Mouse (Mus musculus): Measurements from ENCODE around the gene Rps7. TPM values are rescaled to one million over a fixed set of nuclear protein-coding genes. Genes with fewer than 3 reads are reported as not detected.

The Rps7 gene
- total RNA-seq, 2 experiments from 2014 or later = 246 to 270 TPM

- intact Hi-C loops (cut with DNase I) = loop anchor here (1.0 to 5.0 kb wide), 3 partner anchors 13 to 114 kb away; partner anchors contain the start of genes Rnaseh1 and Trappc12
- DNase-seq (ENCODE audit: extremely low spot score in 1 of 2, low spot score in 2 of 2) = no peak
- no peak for TF ChIP-seq CTCF (IDR thresholded peaks at IDR 0.05)
- H3K27ac ChIP-seq = no peak overlapping the region
- H3K4me3 ChIP-seq = no peak overlapping the region; the same call in 1 of the 2 replicates
Observed at GRCm38 (mm10) chr12:28636543-28636942, 790 bp upstream of the Rps7 start.

GRCm38 (mm10) chr12:28635058-28635534 is 657 bp downstream of the Rps7 start:
- intact Hi-C loops (cut with DNase I) = loop anchor here (5.0 kb wide), 1 partner anchor 43 kb away; no protein-coding TSS in a partner anchor
- H3K27ac ChIP-seq = peak overlapping the region; percentile 90
- no peak for TF ChIP-seq CTCF (IDR thresholded peaks at IDR 0.05)
- no peak for DNase-seq (ENCODE audit: extremely low spot score in 1 of 2, low spot score in 2 of 2)
- H3K4me3 ChIP-seq = peak overlapping the region; percentile 79

GRCm38 (mm10) chr12:28628436-28628835 is 7.3 kb downstream of the Rps7 start:
- intact Hi-C loops (cut with DNase I) = no loop called here
- H3K4me3 ChIP-seq = no peak overlapping the region
- TF ChIP-seq CTCF (IDR thresholded peaks at IDR 0.05) = no peak
- DNase-seq (ENCODE audit: extremely low spot score in 1 of 2, low spot score in 2 of 2) = no peak
- no peak overlapping the region for H3K27ac ChIP-seq

- TF ChIP-seq CTCF (IDR thresholded peaks at IDR 0.05) = no peak
- intact Hi-C loops (cut with DNase I) = no loop called here
- Histone ChIP-seq H3K4me3 (no peak overlapping the region), H3K27ac (no peak overlapping the region)
- DNase-seq (ENCODE audit: extremely low spot score in 1 of 2, low spot score in 2 of 2) = no peak
Observed at GRCm38 (mm10) chr12:28627092-28627491, 8.7 kb downstream of the Rps7 start.

GRCm38 (mm10) chr12:28625407-28625806 is 10.3 kb downstream of the Rps7 start:
- H3K27ac ChIP-seq = no peak overlapping the region
- no peak overlapping the region for H3K4me3 ChIP-seq
- no peak for DNase-seq (ENCODE audit: extremely low spot score in 1 of 2, low spot score in 2 of 2)
- intact Hi-C loops (cut with DNase I) = no loop called here
- no peak for TF ChIP-seq CTCF (IDR thresholded peaks at IDR 0.05)

- Histone ChIP-seq H3K4me3 (no peak overlapping the region), H3K27ac (no peak overlapping the region)
- no peak for DNase-seq (ENCODE audit: extremely low spot score in 1 of 2, low spot score in 2 of 2)
- intact Hi-C loops (cut with DNase I) = no loop called here
- no peak for TF ChIP-seq CTCF (IDR thresholded peaks at IDR 0.05)
Observed at GRCm38 (mm10) chr12:28624251-28624650, 11.5 kb downstream of the Rps7 start.

GRCm38 (mm10) chr12:28623195-28623594 is 12.6 kb downstream of the Rps7 start, which contains the start of gene Colec11:
Colec11 (minus strand) TSS chr12:28623377.
- intact Hi-C loops (cut with DNase I) = no loop called here
- no peak for DNase-seq (ENCODE audit: extremely low spot score in 1 of 2, low spot score in 2 of 2)
- TF ChIP-seq CTCF (IDR thresholded peaks at IDR 0.05) = no peak
- no peak within 1 kb of the TSS for H3K4me3 ChIP-seq
- H3K27ac ChIP-seq = no peak within 1 kb of the TSS; the same call in 1 of the 2 replicates

GRCm38 (mm10) chr12:28622641-28623040 is 13.1 kb downstream of the Rps7 start:
- no peak for DNase-seq (ENCODE audit: extremely low spot score in 1 of 2, low spot score in 2 of 2)
- H3K27ac ChIP-seq = no peak overlapping the region; the same call in 1 of the 2 replicates
- no peak overlapping the region for H3K4me3 ChIP-seq
- TF ChIP-seq CTCF (IDR thresholded peaks at IDR 0.05) = no peak
- intact Hi-C loops (cut with DNase I) = no loop called here

GRCm38 (mm10) chr12:28622167-28622532 is 13.6 kb downstream of the Rps7 start:
- Histone ChIP-seq H3K27ac (peak overlapping the region; percentile 48), H3K4me3 (no peak overlapping the region)
- no peak for TF ChIP-seq CTCF (IDR thresholded peaks at IDR 0.05)
- intact Hi-C loops (cut with DNase I) = no loop called here
- no peak for DNase-seq (ENCODE audit: extremely low spot score in 1 of 2, low spot score in 2 of 2)

GRCm38 (mm10) chr12:28621451-28622166 is 14.1 kb downstream of the Rps7 start:
- peak; percentile 8; the same call in 1 of the 2 replicates for TF ChIP-seq CTCF (IDR thresholded peaks at IDR 0.05)
- intact Hi-C loops (cut with DNase I) = no loop called here
- Histone ChIP-seq H3K4me3 (no peak overlapping the region), H3K27ac (peak overlapping the region; percentile 48)
- DNase-seq (ENCODE audit: extremely low spot score in 1 of 2, low spot score in 2 of 2) = no peak

- Histone ChIP-seq H3K27ac (no peak overlapping the region), H3K4me3 (no peak overlapping the region)
- DNase-seq (ENCODE audit: extremely low spot score in 1 of 2, low spot score in 2 of 2) = no peak
- no peak for TF ChIP-seq CTCF (IDR thresholded peaks at IDR 0.05)
- intact Hi-C loops (cut with DNase I) = no loop called here
Observed at GRCm38 (mm10) chr12:28617297-28617696, 18.5 kb downstream of the Rps7 start.

GRCm38 (mm10) chr12:28614401-28614800 is 21.4 kb downstream of the Rps7 start:
- no peak overlapping the region for H3K27ac ChIP-seq
- intact Hi-C loops (cut with DNase I) = no loop called here
- H3K4me3 ChIP-seq = no peak overlapping the region
- no peak for TF ChIP-seq CTCF (IDR thresholded peaks at IDR 0.05)
- DNase-seq (ENCODE audit: extremely low spot score in 1 of 2, low spot score in 2 of 2) = no peak

- no peak for TF ChIP-seq CTCF (IDR thresholded peaks at IDR 0.05)
- Histone ChIP-seq H3K4me3 (no peak overlapping the region), H3K27ac (no peak overlapping the region)
- DNase-seq (ENCODE audit: extremely low spot score in 1 of 2, low spot score in 2 of 2) = peak; percentile 38 to 54
- intact Hi-C loops (cut with DNase I) = no loop called here
Observed at GRCm38 (mm10) chr12:28612391-28612790, 23.4 kb downstream of the Rps7 start.

Data from left cerebral cortex, adult 2 months (tissue).